Mouse (Mus musculus) G1E (cell line): ENCODE results near the gene Zfp219.

Source experiments
- CTCF ChIP-seq: IDR thresholded peaks from 2 replicates; pipeline ENCODE4 v1.5.1; 2012; ENCODE audit warnings: low read depth, low read length, inconsistent platforms, mixed read lengths
- GATA1 ChIP-seq: IDR thresholded peaks from 2 replicates; pipeline ENCODE4 v1.6.1; 2012; ENCODE audit warnings: borderline replicate concordance, low read length, inconsistent platforms, mixed read lengths
- POLR2AphosphoS5 ChIP-seq: IDR thresholded peaks from 2 replicates; pipeline ENCODE4 v1.6.1; 2012; ENCODE audit warnings: low read depth, low read length, inconsistent platforms; ENCODE audit not compliant: insufficient replicate concordance
- TAL1 ChIP-seq: conservative IDR thresholded peaks from 2 replicates; pipeline ENCODE4 v1.6.1; 2012; ENCODE audit warnings: low read depth, low read length, inconsistent platforms, mixed read lengths

DNA sequence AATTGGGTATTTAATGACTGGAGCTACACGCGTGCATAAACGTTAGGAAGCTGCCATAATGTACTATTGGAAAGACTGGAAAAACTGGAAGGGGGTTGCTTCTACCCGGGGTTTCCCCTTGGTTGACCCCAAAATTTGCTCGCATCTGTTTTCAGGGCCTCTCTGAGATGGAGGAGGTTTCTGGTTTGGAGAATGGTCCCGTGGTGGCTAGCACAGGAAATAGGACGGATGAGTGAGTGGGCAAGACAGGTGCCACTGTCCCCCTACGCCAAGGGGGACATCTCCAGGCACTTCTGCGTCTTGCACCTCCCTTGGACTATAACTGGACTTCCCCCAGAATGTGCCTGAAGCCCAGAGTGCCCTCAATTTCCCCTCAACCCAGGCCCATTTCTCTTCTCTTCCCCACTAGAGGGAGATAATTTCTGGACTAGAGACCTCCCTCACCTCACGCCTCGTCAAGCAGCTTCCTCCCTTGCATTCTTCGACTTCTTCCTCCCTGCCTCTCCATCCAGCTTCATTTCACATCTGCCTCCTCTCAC lies 1.4 kb downstream of the Zfp219 start:
- TF ChIP-seq GATA1, result no peak
- peak; percentile 21; the same call in 1 of the 2 replicates for TF ChIP-seq CTCF
- no peak for TF ChIP-seq TAL1
- no peak for TF ChIP-seq POLR2AphosphoS5
